Comparison of ENCODE assay signal across 9 mouse cellular contexts in genomic region chr19:32595131-32595505, GRCm38 (mm10). TPM values are rescaled to one million over a fixed set of nuclear protein-coding genes. Genes with fewer than 3 reads are reported as not detected.
A peak's percentile ranks its signal among the peaks of the same experiment; 100 is the strongest.
DNase-seq lines count a peak whose midpoint lies in the region; ATAC-seq and TF ChIP-seq lines count a peak whose summit lies in the region.
"Had no signal": no experiment of that assay in that cellular context is flagged by ENCODE, and none has a peak within 500 bp of the region (broad histone marks: within the 10 kb centered on the region; RNA-seq: fewer than 3 reads in every experiment).

No protein-coding gene starts in this region.

- H3K9me3 ChIP-seq in heart, embryonic 13.5 days = no peaks in the 10 kb centered on the region
- H3K9me3 ChIP-seq in ES-E14 (ENCODE audit: control insufficient read depth, insufficient read depth, low read depth, low read length) = no peaks in the 10 kb centered on the region
- H3K9me3 ChIP-seq in hindbrain, embryonic 11.5 days (ENCODE audit: control insufficient read depth, low read length) = no peaks in the 10 kb centered on the region
- H3K9me3 ChIP-seq in midbrain, embryonic 11.5 days (ENCODE audit: control insufficient read depth, low read length) = no peaks in the 10 kb centered on the region

- DNase-seq in heart, postnatal 36 days = no peak
- no peak for DNase-seq in ES-E14 (ENCODE audit: low read depth, low spot score)
- no peak for DNase-seq in hindbrain, embryonic 11.5 days (ENCODE audit: low spot score)
- DNase-seq in midbrain, embryonic 11.5 days (ENCODE audit: low spot score, missing footprints) = peak; percentile 90
- no peak for DNase-seq in yolk sac, embryonic 10.5 days (ENCODE audit: low spot score)
- no peak for DNase-seq in embryo, embryonic 11 days
- DNase-seq in kidney, adult 11 months = no peak
- DNase-seq: cerebellum, adult 8-10 months had no signal

- WGBS in heart, embryonic 13.5 days = 16% methylated on average over 8 of the region's 8 CpGs
- WGBS in hindbrain, embryonic 11.5 days = 26% methylated on average over 8 of the region's 8 CpGs
- WGBS in midbrain, embryonic 11.5 days = 24% methylated on average over 8 of the region's 8 CpGs

- peak overlapping the region; percentile 77 for H3K4me3 ChIP-seq in heart, embryonic 13.5 days
- peak overlapping the region; percentile 76 to 90 for H3K4me3 ChIP-seq in ES-E14 (ENCODE audit: insufficient read depth in 1 of 2, low read depth in 1 of 2, low read length in 2 of 2, poor library complexity in 1 of 2, severe bottlenecking in 1 of 2)
- peak overlapping the region; percentile 49 for H3K4me3 ChIP-seq in hindbrain, embryonic 11.5 days (ENCODE audit: low read depth, low read length)
- peak overlapping the region; percentile 45 for H3K4me3 ChIP-seq in midbrain, embryonic 11.5 days (ENCODE audit: low read depth, low read length)

- no peaks in the 10 kb centered on the region; the same call in 1 of the 2 replicates for H3K4me1 ChIP-seq in heart, embryonic 13.5 days
- no peaks in the 10 kb centered on the region for H3K4me1 ChIP-seq in ES-E14 (ENCODE audit: control insufficient read depth in 2 of 2, insufficient read depth in 2 of 2, low read length in 2 of 2, poor library complexity in 1 of 2)
- no peaks in the 10 kb centered on the region for H3K4me1 ChIP-seq in hindbrain, embryonic 11.5 days (replicated peaks; ENCODE audit: control insufficient read depth, insufficient read depth, low read length)
- H3K4me1 ChIP-seq in midbrain, embryonic 11.5 days (ENCODE audit: control insufficient read depth, insufficient read depth, low read length) = no peaks in the 10 kb centered on the region

- intact Hi-C loops in heart, postnatal 36 days (cut with DNase I) = loop anchor here (2.0 kb wide), 1 partner anchor 94 kb away; no protein-coding TSS in a partner anchor

- H3K4me2 ChIP-seq in heart, embryonic 13.5 days = peak overlapping the region; percentile 89
- peak overlapping the region; percentile 75 for H3K4me2 ChIP-seq in hindbrain, embryonic 11.5 days (replicated peaks; ENCODE audit: low read depth, low read length)
- peak overlapping the region; percentile 75 for H3K4me2 ChIP-seq in midbrain, embryonic 11.5 days

- H3K27ac ChIP-seq in heart, embryonic 13.5 days (replicated peaks) = 0 out of 2 replicates have a peak overlapping the region, but pooled peaks have one; percentile 8
- no peak overlapping the region for H3K27ac ChIP-seq in ES-E14 (ENCODE audit: insufficient read depth, low read depth, low read length, poor library complexity, severe bottlenecking)
- no peak overlapping the region for H3K27ac ChIP-seq in hindbrain, embryonic 11.5 days (ENCODE audit: low read depth, low read length)
- H3K27ac ChIP-seq in midbrain, embryonic 11.5 days (ENCODE audit: low read depth, low read length) = no peak overlapping the region

- H3K9ac ChIP-seq in heart, embryonic 13.5 days = peak overlapping the region; percentile 87
- peak overlapping the region; percentile 65; the same call in 1 of the 2 replicates for H3K9ac ChIP-seq in ES-E14 (ENCODE audit: insufficient read depth, low read depth, low read length, poor library complexity, severe bottlenecking)
- H3K9ac ChIP-seq in hindbrain, embryonic 11.5 days (ENCODE audit: low read depth, low read length) = peak overlapping the region; percentile 53; the same call in 1 of the 2 replicates
- peak overlapping the region; percentile 52 for H3K9ac ChIP-seq in midbrain, embryonic 11.5 days (ENCODE audit: low read length)

- ATAC-seq in heart, embryonic 13.5 days (ENCODE audit: extremely low read depth, insufficient number of reproducible peaks, low FRiP score, low TSS enrichment) = no peak
- no peak for ATAC-seq in hindbrain, embryonic 11.5 days (ENCODE audit: low FRiP score)
- ATAC-seq in midbrain, embryonic 11.5 days (ENCODE audit: low FRiP score) = no peak; the same call in 1 of the 2 replicates

- peaks cover 26% of the 10 kb centered on the region for H3K27me3 ChIP-seq in heart, embryonic 13.5 days (replicated peaks)
- H3K27me3 ChIP-seq in hindbrain, embryonic 11.5 days (ENCODE audit: control insufficient read depth, insufficient read depth, low read length) = peaks cover 22% of the 10 kb centered on the region
- peaks cover 20% of the 10 kb centered on the region for H3K27me3 ChIP-seq in midbrain, embryonic 11.5 days (ENCODE audit: control insufficient read depth, insufficient read depth, low read length)

- H3K36me3 ChIP-seq in heart, embryonic 13.5 days = no peaks in the 10 kb centered on the region
- H3K36me3 ChIP-seq in ES-E14 (ENCODE audit: control insufficient read depth, insufficient read depth, low read length, poor library complexity, severe bottlenecking) = no peaks in the 10 kb centered on the region
- no peaks in the 10 kb centered on the region for H3K36me3 ChIP-seq in hindbrain, embryonic 11.5 days (ENCODE audit: control insufficient read depth, insufficient read depth, low read length)
- no peaks in the 10 kb centered on the region for H3K36me3 ChIP-seq in midbrain, embryonic 11.5 days (ENCODE audit: control insufficient read depth, insufficient read depth, low read length)

- in situ Hi-C loops in ES-E14 (cut with MboI; ENCODE audit: low sequenced_read_pairs in 2 of 2, unreplicated experiment in 2 of 2) = no loop called here

TF ChIP-seq in ES-E14, 5 proteins besides CTCF, POLR2A, EP300 and RAD21:
- TF ChIP-seq ZC3H11A (IDR thresholded peaks at IDR 0.05; ENCODE audit: borderline replicate concordance, low read depth, low read length) = no peak
- no peak for TF ChIP-seq HCFC1 (IDR thresholded peaks at IDR 0.05; ENCODE audit: borderline replicate concordance, insufficient read depth, low read length)
- TF ChIP-seq CHD2 (IDR thresholded peaks at IDR 0.05; ENCODE audit: low read depth, low read length) = no peak
- no peak for TF ChIP-seq ZNF384 (IDR thresholded peaks at IDR 0.05; ENCODE audit: low read depth, low read length)
- no peak for TF ChIP-seq MAFK (IDR thresholded peaks at IDR 0.05; ENCODE audit: insufficient read depth, low read depth, low read length)

RNA-seq across cellular contexts. Expression of gene Papss2, which starts 0.5 kb away (rescaled TPM):
- polyA plus RNA-seq in heart, embryonic 13.5 days (2015; fragmentation: Nextera tagmentation; extraction: Ambion mirVana) = 8.9 and 12.1 TPM in 2 replicates
- total RNA-seq in heart, postnatal 36 days (2021) = 10 to 100 TPM; 12.9 to 15.2 TPM
- total RNA-seq in ES-E14 (2012; rRNA removed) = 0.95 and 1.7 TPM in 2 replicates
- polyA plus RNA-seq in hindbrain, embryonic 11.5 days (2014; fragmentation: Nextera tagmentation; extraction: Ambion mirVana) = 3.4 and 5.8 TPM in 2 replicates
- polyA plus RNA-seq in midbrain, embryonic 11.5 days (2014; fragmentation: Nextera tagmentation; extraction: Ambion mirVana) = 1.7 and 2.1 TPM in 2 replicates
